Mouse (Mus musculus) thymus, adult 2 months (tissue): ENCODE data around the gene Lancl3.

ENCODE experiments used
- CTCF ChIP-seq: fragments of 200-500 bp; IDR thresholded peaks from 2 replicates; pipeline ENCODE4 v1.5.1; 2012; ENCODE audit warnings: mild to moderate bottlenecking, control low read depth, low read length, moderate library complexity, borderline replicate concordance; ENCODE audit not compliant: control insufficient read depth, poor library complexity, insufficient read depth; ENCODE audit errors: extremely low read depth
- POLR2A ChIP-seq: fragments of 200-500 bp; IDR thresholded peaks from 2 replicates; pipeline ENCODE4 v1.6.1; 2012; ENCODE audit warnings: mild to moderate bottlenecking, low read length, control low read depth, moderate library complexity; ENCODE audit not compliant: control insufficient read depth, poor library complexity, insufficient read depth; ENCODE audit errors: extremely low read depth

- no peak for TF ChIP-seq CTCF
- TF ChIP-seq POLR2A, result no peak
Observed at GRCm38 (mm10) chrX:9205121-9205520, 5.4 kb downstream of the Lancl3 start.
